Mouse (Mus musculus) right cerebral cortex, adult 2 months (tissue): ENCODE data around the gene Slc16a9.

Experiments
- DNase-seq, 2 experiments: peaks; one replicate each; pipeline ENCODE4 v3.0.0; 2021 to 2022; ENCODE audit warnings: low spot score in 2 of 2

Slc16a9 gene

DNA sequence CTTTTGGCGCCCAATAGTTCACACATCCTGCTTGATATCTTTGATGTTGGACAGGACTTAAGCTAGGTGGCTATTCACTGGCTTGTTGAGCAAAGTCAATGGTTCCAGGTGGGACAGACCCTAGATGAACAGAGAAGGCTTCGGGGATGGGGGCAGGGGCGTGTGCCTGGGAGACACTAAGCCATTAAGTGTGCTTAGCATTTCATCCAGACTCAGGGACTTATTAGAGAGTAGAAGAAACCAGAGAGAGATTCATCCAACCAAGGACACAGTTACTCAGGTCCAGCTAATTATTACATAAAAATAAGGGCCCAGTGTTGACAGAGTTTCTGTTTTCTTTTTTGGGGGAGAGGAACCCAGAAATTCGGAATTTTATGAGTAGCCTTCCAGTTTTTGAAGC lies 5.5 kb downstream of the Slc16a9 start:
- no peak for DNase-seq

DNA sequence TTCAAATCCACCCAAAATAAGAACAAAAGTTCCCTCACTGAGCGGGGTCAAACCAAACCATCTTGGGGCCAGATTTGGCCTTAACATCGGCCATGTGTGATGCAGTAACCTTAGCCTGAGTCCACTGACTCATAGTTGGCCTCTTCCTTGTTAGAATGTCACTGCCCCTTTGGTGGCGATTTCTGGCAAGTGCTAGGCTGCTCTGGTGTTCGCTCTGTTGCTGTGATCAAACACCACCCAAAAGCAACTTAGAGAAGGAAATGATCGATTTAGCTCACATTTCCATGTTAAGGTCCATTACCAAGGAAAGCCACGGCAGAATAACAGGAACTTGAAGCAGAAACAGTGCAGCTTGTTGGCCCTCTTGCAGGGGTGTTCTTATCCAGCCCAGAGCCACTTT lies 5.9 kb downstream of the Slc16a9 start:
- no peak for DNase-seq

DNA sequence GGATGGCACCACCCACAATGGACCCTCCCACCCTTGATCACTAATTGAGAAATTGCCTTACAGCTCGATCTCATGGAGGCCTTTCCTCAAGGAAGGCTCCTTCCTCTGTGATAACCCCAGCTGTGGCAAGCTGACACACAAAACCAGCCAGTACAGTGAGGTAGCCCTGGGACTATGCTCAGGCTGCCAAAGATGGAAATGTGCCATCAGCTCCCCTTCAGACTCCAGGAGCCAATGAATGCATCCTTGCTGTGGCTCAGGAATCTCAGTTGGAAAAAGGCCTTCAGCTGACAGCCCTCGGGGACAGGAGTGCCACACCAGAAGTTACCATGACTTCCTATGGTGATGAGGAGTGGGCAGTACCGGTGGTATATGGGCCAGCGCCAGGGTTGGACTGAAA lies 9.8 kb downstream of the Slc16a9 start:
- DNase-seq = no peak

DNA sequence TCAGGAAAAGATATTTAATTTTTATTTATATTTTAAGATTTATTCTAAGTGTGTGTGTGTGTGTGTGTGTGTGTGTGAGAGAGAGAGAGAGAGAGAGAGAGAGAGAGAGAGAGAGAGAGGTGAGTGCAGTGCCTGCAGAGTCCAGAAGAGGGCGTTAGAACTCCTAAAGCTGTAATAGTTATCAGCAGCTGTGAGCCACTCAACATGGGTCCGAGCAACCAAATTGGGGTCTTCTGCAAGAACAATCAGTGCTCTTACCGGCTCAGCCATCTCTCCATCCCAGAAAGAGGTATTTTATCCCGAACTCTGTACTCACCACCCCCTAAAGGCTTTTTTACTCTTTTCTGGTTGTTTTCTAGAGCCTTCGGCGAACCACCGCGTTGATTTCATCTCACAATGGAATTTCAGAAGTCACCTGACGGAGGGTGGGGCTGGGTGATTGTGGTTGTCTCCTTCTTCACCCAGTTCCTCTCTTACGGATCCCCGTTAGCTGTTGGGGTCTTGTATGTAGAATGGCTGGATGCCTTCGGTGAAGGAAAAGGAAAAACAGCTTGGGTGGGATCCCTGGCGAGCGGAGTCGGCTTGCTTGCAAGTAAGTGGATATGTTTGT lies 10.8 kb downstream of the Slc16a9 start:
- no peak for DNase-seq

DNA sequence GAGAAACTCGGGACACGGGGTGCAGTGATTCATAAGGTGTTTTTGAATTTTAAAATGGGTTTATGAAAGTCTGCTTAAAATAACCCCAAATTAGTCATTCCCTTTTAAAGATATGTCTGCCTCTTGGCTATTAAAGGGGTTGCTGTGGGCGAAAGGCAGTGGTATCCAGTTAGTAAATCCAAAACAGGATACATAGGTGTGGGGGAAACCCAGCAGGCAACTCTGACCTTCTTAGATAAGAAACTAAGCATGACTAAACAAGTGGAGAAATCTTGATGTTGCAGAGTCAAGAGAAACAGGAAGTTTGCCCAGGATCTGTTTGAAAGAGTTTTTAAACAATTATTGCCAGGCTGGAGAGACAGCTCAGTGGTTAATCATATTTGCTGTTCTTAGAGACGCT lies 12.1 kb downstream of the Slc16a9 start:
- DNase-seq = no peak

DNA sequence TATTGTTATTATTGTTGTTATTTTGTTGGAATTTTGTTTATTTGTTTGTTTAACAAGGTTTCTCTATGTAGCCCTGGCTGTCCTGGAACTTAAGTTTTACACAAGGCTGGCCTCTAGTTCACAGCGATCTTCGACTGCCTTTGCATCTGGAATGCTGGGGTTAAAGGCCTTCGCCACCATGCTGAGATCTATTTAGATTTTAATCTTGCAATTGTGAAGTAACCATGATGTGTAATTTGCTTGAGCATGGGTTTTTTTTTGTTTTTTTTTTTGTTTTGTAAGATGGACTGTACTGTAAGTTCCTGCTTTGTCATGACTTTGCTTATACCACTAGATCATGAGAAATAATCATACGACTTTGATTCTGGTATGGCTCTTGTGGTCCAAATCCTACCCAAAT lies 16.0 kb downstream of the Slc16a9 start:
- DNase-seq = no peak

DNA sequence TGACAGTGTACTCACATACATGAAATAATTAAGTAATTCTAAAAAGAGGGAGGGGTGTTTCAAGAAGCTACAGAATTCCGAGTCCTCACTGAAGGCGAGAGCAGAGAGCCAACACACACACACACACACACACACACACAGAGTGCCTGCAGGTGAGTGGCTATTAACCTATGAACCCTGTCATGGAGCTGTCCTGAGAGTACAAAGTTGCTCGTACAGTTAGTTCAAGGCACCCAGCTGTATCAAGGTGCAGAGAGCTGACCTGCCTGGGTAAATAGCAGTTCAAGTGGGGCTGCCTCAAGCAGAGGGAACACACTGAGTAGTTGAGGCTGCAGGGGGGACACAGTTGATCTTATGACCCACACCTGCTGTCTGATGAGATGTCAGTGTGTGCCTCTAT lies 17.2 kb downstream of the Slc16a9 start:
- no peak for DNase-seq

DNA sequence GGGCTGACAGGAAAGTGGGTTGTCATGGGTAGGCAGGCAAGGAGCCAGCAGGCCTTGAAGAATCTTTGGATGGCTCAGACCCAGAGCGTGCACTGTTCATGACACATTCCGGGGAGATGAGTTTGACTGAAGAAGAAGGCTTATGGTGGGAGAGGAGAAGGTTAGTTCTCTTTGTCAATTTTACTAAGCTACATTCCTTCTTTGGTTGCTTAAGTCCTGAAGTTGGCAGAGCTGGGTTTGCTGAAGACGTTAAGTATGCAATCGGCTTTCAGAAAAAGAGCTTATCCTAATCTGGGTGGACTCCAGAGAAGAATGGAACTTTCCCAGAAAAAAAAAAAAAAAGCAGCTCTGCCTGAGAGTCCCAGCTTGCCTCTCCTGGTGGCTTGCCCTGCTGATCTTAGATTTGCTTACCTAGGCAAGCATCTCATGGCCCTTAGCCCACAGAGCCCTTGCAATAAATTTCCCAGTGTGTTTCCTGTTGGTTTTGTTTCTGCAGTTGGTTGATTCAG lies 18.8 kb downstream of the Slc16a9 start:
- no peak for DNase-seq

DNA sequence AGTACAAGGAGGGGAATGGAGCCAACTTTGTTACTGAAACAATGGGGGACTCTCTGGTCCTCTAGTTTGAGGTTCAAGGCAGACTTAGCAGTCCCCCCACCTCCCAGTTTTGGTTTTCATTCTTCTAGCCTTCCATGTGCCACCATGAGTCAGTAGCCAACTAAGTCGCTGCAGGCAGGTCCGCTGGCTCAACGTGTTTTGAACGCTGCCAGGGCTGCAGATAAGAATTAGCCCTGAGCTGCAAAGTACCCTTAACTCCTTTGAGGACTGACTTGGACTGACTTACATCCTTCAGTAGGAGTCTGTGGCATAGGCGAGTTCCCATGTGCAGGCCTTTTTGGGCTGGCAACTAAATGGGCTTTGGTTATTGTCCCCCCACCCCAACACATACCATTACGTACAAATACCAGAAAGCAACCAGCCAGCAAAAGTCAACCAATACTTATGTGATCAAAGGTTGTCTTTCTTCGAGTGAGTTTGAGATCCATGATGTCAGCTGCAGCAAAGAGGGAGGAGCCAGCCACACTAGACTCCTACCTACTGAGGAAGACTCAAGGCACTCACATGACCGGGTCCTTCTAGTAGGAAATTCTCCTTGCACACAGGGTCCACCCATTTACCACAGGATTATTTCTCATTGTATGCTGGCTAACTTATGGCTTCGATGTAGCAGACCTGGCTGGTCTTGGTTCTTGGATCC lies 19.6 kb downstream of the Slc16a9 start:
- DNase-seq = no peak

DNA sequence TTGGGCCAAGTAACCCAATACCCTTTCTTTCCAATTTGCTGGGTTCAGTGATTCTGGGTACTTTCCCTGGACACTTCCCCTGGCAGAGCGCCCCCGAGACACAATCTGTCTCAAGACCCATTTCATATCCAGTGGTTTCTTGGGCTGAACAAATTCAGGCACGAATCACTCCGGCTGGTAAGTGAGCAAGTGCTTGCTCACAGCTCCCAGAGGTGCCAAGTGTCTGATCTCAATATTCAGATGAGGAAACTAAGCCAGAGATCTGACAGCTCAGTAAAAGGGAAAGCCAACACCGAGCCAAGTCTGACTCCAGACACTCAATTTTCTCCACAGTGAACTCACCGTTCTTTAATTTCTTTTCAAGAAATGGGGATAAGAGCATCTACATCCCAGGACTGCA lies 21.6 kb downstream of the Slc16a9 start:
- peak in 1 of 2 experiments; percentile 28 for DNase-seq

DNA sequence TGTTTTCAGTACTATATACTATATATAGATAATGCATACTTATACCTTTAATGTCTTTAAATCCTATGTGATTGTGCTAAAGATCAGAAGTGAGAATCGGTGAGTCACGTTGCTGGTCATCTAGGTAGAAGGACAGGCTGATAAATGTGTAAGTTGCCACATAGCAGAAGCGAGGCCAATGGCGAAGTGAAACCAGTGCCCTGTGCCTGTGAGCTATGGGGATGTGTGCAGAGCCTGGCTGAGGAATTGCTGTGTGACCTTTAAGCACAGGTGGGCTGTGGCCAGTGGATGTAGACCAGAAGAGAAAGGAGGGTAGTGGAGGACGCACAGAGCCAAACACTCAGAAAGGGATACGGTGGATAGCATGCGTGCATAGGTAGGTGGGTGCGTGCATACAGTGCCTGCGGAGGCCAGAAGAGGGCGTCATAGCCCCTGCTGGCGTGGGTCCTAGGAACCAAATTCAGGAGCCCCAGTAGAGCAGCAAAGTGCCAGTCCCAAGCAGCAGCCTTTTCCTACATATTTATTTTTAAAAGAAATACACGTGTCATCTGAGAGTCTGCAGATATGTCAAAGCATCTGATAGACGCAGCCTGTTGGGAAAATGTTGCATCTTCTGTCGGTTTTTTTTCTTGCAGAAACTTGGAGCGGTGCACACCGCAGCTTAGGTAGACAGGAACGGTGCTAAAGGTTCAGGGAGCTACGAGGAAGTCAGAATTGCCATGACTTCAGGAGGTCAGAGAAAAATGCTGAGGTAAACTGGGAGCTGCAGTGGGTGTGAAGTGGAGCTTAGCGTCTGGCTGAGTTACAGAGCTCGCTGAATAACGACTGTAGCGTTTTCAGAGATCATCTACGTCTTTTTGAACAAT lies 23.9 kb downstream of the Slc16a9 start:
- no peak for DNase-seq

DNA sequence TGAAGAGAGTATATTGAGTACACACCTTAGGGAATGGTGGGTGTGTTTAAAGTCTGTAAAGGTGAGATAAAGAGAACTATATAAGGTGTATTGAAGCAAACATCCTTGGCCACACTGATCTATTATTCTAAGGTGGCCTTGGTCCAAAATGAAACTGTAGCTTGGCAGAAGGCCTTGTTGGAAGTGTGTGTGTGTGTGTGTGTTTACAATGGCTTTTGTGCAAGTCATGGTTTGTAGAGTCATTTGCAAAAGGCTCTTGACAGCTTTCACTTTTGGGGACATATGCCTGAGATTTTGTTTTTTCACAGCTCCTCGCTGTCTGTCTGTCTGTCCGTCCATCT lies 24.5 kb downstream of the Slc16a9 start:
- DNase-seq = no peak

DNA sequence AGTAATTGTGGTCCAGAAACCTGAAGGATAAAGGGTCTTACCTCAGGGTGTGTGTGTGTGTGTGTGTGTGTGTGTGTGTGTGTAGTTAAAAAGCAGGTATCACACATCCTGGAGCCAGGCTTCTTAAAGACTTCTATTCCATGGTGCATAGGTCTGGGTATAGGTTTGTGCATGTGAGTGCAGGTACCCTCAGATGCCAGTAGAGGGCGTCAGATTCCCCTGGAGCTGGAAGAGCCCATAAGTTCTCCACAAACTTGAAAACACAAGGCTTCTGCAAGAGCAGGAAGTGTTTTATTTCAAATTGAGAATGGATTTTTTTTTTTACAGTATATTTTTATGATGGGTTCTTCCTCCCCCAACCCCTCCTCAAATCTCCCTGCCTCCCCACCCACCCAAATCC lies 31.8 kb downstream of the Slc16a9 start:
- DNase-seq = no peak

DNA sequence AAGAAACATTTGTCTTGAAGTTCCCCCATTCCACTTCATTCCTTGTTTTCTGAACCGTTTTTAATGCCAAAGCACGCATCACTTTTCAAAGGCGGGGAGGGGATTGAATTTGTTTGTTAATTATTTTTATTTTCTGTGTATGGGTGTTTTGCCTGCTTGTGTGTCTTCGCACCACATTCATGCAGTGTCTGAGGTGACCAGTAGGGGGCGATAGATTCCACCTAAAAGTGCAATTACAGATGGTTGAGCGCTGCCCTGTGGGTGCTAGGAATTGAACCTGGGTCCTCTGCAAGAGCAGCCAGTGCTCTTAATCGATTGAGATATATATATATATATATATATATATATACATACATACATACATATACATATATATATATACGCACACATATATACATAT lies 34.4 kb downstream of the Slc16a9 start:
- no peak for DNase-seq

DNA sequence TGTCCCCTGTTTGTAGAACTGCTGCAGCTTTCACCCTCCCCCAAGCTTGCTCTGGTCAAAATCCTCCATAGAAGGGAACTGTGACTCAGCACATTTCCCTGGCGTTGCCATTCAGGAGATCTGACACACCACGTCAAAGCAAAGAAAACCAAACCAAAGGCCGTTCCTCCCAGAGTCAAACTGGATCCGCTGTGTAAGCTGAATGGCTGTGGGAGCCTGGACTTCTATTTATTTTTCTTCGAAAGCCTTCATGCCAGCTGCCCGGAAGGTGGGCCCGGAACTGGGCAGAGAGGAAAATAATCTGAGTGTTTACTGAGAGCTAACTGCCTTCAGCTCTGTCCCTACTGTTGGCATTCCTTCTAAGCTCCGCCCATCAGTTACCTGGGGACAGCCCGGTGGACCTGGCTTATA lies 42.9 kb downstream of the Slc16a9 start:
- peak in 1 of 2 experiments; percentile 16 for DNase-seq

DNA sequence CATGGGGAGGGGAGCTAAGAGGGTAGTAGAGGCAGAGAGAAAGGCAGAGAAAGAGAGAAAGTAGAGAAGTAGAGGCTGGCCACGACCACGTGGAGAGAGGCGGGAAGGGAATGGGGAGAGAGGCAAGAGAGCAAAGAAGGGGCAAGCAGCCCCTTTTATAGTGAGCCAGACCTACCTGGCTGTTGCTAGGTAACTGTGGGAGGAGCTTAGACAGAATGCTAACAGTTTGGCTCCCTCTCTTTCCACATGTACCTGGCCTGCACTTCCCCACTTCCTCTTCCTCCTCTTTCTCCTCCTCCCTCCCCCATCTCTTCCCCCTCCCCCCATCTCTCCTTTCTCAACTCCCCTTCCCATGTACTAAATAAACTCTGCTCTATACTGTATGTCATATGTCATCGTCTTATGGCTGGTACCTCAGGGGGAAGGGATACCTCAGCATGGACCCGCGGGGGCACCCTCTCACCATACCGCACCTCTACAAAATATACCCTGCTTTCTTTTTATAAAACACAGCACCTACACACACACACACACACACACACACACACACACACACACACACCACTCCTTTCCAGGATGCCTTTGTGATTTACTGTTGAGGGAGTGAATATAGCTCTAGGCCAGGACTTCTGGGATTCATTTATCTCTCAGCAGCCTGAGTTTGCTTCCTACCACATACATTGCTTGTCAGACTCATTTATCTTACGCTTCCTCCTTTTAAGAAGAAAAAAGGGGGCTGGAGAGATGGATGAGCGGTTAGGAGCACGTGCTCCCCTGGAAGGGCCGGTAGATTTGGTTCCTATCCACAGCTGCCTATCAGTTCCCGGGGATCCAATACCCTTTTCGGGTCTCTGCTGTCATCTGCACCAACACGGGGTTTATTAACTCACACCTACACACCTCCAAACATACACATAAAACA lies 43.8 kb downstream of the Slc16a9 start:
- DNase-seq = no peak

DNA sequence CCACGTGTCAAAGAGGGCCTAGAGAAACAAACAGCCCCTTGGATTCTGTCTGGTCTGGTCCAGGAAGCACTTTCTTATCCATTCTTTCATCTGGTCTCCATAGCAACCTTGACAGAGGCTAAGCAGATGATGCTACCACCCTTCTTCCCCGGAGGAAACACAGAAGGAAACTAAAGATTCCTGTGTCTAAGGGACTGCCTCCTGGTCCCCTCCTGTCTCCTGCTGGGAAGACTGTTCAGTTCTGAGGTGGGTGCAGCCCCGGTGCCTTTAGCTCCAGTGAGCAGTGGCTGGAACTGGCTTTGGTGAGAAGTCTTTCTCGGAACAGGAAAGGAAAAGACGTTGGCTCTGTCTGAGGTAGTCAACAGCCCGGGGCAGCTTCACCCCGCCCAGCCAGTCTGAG lies 47.1 kb downstream of the Slc16a9 start:
- DNase-seq = peak in 1 of 2 experiments; percentile 8

DNA sequence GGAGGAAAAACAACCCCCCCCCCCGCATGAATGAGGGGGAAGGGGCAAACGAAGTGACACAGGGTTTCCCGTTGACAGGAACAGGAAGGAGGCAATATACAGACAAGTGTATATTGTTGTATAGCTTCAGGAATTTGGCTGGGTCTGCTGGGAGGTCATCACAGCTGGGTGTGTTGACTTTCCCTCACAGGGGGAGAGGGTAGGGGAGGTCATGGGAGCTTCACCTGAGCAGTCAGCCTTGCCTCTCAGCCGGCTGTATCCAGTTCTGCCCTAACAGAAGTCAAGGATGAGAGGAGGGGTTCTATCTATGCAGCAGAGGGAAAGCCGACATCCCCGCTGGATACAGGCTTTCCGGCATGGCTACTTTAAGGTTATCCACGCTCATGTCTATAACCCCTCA lies 49.2 kb downstream of the Slc16a9 start:
- DNase-seq = no peak

DNA sequence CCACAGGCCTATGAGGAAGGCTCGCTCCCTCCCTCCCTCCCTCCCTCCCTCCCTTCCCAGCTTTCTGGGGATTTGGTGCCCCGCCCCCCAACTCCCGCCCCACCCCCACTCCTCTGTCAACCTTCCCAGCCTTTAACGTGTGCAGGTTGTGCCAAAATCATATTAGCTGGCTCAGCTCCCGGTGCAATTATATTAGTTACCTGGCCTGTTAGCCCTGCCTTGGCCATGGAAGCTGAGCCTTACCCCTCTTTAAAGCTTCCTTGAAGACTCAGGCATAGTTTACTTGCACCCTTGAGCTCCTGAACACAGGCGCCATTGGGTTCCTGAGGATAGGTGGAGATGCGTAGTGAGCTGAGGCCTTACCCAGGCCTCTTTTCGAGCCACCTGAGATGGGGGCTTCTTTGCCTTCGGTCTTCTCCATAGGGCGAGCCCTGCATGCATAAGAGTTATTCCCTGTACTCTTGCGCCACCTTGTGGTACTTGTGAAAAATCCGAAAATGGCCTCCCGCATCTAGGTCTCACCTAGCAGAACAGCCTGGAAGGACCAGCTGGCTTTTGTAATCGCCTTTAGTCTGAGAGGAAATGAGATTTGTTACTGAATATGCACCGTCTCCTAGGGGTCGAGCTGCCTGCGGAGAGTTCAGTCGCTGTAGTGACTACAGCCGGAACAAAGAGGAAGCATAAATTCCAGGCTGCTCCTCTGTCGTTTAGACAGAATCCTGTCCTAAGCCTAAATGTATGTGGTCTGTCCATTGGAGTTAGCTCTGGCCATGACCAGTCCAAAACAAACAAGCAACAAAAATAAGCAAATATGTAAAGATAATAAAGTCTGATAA lies 51.8 kb downstream of the Slc16a9 start:
- peak; percentile 82 to 84 for DNase-seq

DNA sequence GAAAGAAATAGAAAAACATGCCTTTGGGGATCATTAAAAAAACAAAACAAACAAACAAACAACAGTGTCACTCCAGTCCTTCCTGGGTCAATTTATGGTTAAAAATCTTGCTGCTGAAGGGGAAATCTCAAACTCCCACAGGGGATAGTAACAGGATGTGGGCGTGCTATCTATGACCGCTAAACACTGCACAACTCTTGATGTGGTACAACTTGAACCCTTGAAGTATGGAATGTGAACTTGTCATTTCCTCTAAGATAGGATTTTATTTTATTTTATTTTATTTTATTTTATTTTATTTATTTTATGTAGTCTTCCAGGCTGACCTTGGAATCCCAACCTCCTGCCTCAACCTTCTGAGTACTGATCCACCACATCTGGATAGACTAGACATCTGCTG lies 54.2 kb downstream of the Slc16a9 start:
- DNase-seq = no peak

DNA sequence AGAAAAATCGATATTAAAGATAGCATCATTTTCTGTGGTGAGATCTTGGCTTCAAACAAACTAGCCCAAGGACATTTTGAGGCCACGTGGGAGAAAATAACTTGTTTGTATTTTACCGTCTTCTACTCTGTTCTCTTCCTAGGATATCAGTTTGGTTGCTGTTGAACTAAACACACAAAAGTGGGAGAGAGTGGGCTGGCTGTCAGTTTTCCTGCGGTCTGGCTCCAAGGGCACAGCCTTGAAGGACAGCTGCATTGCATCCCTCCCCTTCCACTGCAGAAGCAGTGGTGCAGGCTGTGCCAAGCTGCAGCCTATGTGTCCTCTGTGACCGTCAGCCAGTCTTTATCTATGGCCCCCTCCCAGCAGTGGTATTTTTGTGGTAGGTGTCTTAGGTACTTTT lies 54.8 kb downstream of the Slc16a9 start:
- DNase-seq = no peak
